Mouse (Mus musculus) lung, postnatal 25 days (tissue): ENCODE results near the gene Mpv17.

ENCODE experiments used
- DNase-seq: peaks from one replicate; pipeline ENCODE4 v3.0.0; 2022; ENCODE audit warnings: low spot score

The Mpv17 gene

DNA sequence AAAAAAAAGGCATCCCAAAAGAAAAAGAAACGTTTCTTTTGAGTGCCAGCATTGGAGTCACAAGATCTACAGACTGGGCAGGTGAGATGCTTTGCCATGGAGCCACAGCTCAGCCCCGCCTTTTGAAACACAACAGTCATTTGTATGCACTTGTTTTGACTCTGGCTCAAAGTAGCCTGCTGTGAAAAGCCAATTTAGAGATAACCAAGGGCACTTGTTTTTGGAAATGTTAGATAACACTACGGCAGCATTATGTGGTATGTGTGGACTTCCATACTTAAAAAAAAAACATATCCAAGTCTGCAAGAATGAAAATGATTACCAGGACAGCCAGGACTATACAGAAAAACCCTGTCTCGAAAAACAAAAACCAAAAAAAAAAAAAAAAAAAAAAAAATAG is 29.6 kb upstream of the Mpv17 start:
- no peak for DNase-seq

DNA sequence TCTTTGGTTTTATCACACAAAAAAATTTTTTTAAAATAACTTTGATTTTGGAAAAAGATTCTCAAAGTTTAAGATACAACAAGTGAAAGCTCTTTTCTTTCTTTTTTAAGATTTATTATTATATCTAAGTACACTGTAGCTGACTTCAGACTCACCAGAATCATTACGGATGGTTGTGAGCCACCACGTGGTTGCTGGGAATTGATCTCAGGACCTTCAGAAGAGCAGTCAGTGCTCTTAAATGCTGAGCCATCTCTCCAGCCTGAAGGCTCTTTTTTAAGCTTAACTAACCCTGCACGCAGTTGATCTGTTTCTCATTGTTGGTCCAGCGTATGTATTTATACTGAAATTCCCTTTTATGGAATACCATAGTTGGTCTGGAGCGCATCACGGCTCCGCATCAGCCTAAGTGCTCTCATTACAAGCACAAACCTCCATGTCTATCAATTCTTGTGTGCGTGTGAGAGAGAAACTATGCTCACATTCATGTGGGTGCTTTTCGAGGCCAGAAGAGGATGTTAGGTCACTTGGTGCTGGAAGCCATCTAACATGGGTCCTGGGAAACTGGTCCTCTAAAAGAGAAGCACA is 27.2 kb upstream of the Mpv17 start:
- no peak for DNase-seq

GRCm38 (mm10) chr5:31179766-31180630 is 25.9 kb upstream of the Mpv17 start, which contains the start of the genes Gm29609 and Gtf3c2:
Gene Gm29609 (minus strand): TSS chr5:31179911.
Gene Gtf3c2 (minus strand): TSS chr5:31180144.
- peak; percentile 94 for DNase-seq

DNA sequence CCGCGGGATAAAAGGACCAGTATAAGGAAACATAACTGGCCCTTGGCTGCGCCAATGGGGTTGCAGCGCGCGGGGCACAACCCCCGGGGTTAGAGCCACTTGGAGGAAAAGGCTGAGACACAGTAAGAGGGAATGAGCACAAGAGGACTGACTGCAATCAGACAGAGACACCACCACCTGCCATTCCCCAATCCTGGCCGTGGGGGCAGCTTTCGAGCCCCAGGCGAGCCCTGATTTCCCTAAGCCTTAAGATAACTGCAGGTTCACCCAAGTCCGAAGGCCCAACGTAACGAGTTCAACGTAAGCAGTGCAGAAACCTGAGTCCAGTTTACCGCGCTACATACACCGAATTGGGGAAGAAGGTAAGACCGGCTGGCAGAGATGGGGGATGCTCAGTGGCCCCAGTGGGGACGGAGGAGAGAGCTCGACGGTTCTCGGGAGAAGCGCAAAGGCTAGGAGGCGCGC is 25.3 kb upstream of the Mpv17 start:
- DNase-seq = no peak

GRCm38 (mm10) chr5:31168630-31169029 is 14.6 kb upstream of the Mpv17 start:
- DNase-seq = peak; percentile 25

DNA sequence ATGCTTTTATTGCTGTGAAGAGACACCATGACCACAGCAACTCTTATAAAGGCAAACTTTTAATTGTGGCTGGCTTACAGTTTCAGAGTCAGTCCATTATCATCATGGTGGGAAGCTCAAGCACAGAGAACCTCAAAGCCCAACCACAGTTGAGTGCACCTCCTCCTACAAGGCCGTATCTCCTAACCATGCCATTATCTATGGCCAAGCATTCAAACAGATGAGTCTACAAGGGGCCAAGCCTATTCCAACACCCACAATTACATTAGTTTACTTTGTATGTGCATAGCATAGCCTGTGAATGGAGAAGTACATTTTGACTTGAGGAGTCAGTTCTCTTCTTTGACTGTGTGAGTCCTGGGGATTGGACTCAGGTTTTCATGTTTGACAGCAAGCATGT is 10.8 kb upstream of the Mpv17 start:
- DNase-seq = no peak

GRCm38 (mm10) chr5:31162462-31162861 is 8.4 kb upstream of the Mpv17 start:
- DNase-seq = no peak

DNA sequence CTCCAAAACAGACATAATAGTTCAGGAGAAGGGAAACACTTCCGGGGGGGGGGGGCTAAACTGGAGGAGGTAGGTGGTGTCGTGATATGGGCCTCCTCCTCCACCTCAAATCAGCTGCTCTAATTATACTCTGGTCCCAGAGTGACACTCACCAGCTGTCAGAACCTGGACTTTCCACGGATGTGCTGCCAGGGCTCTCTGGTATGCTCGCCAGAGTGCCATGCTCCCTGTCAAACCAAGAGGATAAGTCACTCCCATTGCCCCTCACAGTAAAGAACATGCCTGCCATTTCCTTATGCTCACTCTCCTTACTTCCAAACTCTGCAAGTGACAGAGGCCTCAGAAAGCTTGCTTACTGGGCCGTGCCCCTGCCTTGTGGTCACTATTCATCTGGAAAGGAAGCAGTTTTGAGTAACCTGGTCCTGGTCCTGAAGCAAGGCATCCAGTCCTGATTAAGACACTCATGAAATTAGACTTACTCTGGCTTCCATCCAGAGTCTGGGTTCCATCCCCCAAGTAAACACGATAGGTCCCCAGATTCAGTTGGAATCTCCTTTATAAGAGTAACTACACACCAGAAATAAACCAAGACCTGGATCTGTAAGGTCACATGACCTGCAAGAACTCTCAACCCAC is 417 bp downstream of the Mpv17 start:
- DNase-seq = no peak

DNA sequence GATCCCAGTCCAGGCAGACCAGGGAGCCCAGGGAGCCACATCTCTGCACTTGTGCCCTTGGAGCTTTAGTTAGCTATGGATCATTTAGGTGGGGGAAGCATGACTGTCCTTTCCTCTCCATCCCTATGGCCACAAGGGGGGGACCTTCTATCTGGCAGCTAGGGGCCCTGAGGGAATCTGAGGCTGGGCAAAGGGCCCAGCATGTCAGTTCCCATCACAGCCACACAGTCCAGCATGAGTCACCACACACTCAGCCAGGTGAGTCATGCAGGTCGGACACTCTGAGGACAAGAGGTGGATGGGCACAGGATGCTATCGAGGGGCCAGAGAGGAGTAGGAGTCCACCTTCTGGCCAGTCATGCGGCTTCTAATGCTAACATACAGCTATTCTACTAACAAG is 2.3 kb downstream of the Mpv17 start:
- DNase-seq = no peak

DNA sequence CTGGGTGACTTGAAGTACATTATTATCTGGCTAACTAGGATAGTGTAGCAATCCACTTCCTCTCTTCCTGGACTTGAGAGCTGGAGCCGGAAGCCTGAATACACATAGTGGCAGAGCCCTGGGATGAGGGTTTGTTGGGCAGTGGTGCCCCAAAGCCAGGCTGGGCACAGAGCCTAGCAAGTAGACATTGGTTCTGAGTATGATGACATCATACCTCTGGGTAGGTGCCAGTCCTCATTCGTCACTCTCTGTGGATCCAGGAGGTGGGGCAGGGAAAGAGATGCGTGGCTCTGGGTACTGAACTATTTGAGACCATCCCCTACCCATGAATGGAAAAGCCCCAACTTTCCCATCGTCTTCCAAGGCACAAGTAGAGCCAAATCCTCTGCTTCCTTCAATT is 4.3 kb downstream of the Mpv17 start:
- no peak for DNase-seq

DNA sequence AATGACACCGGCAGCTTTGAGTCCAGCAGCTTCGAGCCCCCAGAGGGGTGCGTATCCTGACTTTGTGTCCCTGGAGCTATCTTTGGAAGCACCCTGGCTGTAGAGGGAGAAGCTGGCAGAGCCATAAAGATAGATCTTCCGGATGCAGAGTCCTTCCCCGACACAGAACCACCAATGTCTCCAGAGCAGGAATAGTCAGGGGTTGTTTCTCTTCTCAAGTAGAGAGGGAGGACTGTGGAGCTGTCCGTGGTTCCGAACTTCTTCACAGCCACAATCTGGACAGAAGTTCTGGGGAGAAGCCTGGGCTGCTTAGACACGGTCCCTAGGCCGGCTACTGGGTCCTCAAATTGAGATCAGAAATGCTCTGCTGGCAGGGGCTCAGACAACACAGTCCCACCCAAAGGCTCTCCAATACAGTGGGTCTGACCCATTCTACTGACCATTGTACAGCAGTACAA is 15.1 kb downstream of the Mpv17 start:
- no peak for DNase-seq

GRCm38 (mm10) chr5:31138241-31138967 is 15.6 kb downstream of the Mpv17 start, which contains the start of gene Ucn:
Gene Ucn (minus strand): TSS chr5:31138829.
- no peak for DNase-seq

DNA sequence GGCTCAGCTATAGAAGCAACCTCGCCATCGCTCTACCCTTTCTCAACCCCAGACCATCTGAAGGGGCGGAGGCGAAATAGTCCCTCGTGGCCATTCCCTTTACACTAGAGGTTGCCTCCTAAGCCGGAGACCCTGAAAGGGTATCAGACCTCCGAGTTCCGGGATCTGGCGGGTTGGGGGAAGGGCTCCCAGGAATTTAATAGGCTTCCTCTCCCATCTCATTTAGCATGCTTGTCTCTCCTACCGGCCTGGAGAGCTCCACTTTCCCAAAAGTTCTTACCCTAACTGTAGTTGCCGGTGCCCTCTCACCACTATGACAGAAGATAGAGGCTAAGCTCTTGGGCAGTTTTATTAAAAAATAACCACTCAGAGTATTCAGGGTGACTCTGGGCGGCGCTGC is 16.4 kb downstream of the Mpv17 start:
- no peak for DNase-seq

DNA sequence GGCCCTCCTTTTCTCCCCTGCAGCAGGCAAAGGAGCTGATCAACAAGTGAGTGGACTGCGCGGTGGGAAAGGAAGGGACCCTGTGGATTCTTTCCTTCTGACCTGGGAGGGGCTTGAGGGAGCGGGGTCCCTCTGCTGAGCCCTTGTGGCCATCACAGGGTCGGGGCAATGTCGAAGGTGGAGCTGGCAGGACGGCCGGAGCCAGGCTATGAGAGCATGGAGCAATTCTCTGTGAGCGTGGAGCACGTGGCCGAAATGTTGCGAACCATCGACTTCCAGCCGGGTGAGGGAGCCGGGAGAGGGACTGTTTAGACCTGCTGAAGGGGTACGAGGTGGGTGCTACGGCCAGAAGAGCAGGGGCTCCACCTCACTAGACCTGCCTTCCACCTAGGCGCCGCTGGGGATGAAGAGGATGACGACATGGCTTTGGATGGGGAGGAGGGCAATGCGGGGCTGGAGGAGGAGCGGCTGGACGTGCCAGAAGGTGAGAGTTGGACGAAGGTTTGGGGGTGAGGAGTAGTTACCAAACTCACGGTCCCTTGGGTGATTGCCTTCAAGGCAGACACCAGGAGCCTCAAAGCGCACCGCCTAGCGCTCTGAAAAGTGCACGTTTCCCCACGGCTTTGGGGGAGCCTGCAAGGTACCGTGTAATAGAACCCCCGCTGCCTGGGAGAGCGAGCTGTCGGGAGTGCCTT is 17.2 kb downstream of the Mpv17 start:
- DNase-seq = no peak

DNA sequence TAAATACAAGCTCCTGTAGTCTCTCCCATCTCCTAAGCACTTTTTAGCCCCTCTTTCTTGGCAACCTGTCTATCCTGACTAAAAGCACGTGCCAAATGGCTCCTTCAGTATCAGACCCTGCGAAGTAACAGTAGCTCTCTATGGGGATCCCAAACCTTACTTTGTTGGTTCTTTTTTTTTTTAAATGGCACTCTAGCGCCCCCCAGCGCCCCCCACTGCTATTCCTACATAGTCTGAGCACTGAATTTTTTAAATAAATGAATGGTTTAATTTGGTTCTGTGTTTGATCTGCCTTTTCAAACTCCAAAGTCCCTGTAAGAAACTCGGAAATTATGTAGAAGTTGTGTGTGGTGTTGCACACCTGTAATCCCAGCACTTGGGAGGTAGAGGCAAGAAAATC is 28.0 kb downstream of the Mpv17 start:
- no peak for DNase-seq

DNA sequence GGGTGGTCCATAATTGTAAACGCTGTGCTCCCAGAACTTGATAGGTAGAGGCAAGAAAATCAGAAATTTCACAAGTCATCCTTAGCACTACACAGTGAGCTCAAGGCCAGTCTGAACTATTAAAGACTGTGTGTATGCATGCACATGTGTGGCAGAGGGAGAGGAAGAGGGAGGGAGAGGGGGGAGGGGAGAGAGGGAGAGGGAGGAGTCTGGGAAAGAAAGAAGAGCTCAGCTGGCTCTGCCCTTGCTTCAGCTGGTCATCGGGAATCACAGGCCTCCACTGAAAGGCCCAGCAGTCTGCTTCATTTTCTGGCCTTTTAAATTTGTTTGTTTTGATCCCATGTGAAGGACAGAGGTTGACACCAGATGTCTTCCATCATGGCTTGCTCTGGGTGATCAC is 30.6 kb downstream of the Mpv17 start:
- DNase-seq = no peak

GRCm38 (mm10) chr5:31121111-31121510 is 32.9 kb downstream of the Mpv17 start:
- no peak for DNase-seq

DNA sequence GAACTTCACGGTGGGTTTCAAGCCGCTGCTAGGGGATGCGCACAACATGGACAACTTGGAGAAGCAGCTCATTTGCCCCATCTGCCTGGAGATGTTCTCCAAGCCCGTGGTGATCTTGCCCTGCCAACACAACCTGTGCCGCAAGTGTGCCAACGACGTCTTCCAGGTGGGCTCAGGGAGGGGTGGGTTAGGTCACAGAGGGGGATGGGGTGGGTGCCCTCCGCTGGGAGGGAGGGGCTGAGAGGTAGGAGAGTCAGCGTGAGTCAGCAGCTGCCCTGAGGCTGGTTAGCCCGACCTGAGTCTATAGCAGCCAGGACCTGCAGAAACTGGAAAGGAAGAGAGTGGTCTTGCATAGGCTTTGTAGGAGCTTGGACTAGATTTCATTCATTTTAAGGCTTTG is 37.1 kb downstream of the Mpv17 start:
- DNase-seq = no peak

DNA sequence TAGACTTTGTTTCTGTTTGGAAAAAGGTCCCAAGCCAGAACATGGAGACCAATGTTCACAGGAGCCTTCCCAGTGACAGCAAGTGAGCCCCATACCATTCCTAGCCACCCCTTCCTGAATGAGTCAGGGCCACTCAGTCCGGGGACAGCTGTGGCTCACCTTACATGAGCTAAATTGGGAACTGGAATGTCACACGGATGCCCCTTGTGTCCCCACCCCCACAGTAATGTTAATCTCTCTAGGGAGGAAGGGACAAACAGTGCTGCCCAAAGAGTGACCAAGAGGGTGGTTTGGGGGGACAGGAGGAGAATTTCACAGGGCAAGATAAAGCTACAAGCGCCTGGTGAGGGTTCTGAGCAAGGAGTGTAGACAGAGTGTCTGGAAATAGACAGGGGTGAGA is 37.7 kb downstream of the Mpv17 start, which contains the start of gene Trim54:
Gene Trim54 (plus strand): TSS at position 359 of the 400 bp plus-strand sequence.
- DNase-seq = no peak

GRCm38 (mm10) chr5:31110781-31111180 is 43.3 kb downstream of the Mpv17 start:
- no peak for DNase-seq

GRCm38 (mm10) chr5:31108000-31108490 is 46.0 kb downstream of the Mpv17 start, which contains the start of gene Slc30a3:
Gene Slc30a3 (minus strand): TSS chr5:31108237.
- DNase-seq = no peak
